Mouse (Mus musculus): Measurements from ENCODE around the gene Tbx4. TPM values are rescaled to one million over a fixed set of nuclear protein-coding genes. Genes with fewer than 3 reads are reported as not detected.

Gene Tbx4
- total RNA-seq, 4 experiments from 2014 or later = 0.89 to 1.3 (median 0.95) TPM

DNA sequence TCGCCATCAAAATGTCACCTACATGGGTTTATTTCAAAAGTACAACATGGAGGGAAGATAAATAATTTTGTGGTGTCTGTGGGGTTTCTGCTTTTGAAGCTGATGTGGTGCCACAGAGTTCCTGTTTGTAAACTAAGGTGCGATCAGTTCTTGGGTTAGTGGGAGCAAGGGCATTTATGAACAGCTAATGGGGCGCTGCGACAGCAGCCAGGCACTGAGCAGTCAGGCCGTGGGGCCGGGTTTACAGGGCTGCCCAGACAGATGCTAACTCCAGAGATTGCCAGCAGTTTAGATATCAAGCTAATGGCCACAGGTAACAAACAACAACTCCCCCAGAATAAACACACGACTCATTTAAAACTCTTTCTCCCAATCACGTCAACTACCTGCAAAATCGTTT, 75.3 kb downstream of the Tbx4 start:
- DNase-seq (ENCODE audit: low spot score in 2 of 2) = no peak

Other genes with a start within 250 kb of the Tbx4 start
- 1 to 10 TPM in 3 of 4 experiments, under 1 TPM in 1; 0.68 to 2.7 (median 1.7) TPM for gene Tbx2, start 53.9 kb upstream of the Tbx4 start, total RNA-seq (2022)
- gene Gm11444, start 36.1 kb upstream of the Tbx4 start, total RNA-seq (2022) = not detected